Mouse (Mus musculus): ENCODE measurements at regions not wholly inside any gene's neighbourhood (a gene's known extent, or its start where the extent isn't known, plus 50 kb on each side); places are given as distances from the start of the nearest gene placed in this dataset.

DNA sequence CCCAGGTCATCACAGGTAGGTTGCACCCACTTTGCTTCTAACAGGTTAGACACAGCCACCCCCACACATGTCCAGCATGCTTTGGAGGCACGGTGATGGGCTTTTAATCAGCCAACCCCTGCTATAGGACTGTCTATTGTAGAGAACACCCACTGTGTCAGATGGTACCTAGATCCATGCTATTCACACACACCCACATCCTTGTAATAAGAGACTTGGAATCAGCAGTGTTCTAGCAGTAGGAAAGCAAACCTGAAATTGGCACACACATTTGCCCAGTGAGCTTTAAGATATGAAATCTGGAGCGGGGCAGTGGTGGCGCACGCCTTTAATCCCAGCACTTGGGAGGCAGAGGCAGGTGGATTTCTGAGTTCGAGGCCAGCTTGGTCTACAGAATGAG lies 113.9 kb upstream of the Rtl1 start:
- TF ChIP-seq CTCF (IDR thresholded peaks at IDR 0.05; ENCODE audit: extremely low read depth, insufficient read depth, low read length) = no peak
- TF ChIP-seq POLR2A (IDR thresholded peaks at IDR 0.05; ENCODE audit: extremely low read depth, insufficient read depth, low read length) = no peak
- Histone ChIP-seq H3K27ac (ENCODE audit: insufficient read depth, low read length) (no peak overlapping the region), H3K4me1 (ENCODE audit: control insufficient read depth, insufficient read depth, low read length) (peaks cover 5% of the 10 kb centered on the region), H3K4me3 (ENCODE audit: insufficient read depth, low read length) (no peak overlapping the region)

DNA sequence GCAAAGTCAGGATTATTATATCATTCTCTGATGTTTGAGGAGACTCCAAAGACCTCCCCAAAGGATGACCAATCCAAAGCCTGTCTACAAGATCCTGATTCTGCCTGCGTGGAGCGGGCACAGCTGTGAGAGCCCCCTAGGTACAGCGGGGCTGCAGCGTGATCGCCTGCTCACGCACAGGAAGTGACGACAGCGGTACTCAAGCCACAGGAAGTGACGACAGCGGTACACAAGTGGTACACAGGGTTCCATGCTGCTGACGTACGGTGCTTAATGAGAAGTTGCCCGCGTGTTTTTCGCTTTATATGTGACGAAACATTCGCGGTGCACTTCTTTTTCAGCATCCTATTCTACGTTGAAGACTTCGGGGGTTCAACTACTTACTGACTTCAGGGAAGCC lies 116.9 kb upstream of the Rtl1 start:
- TF ChIP-seq POLR2A (IDR thresholded peaks at IDR 0.05; ENCODE audit: extremely low read depth, insufficient read depth, low read length) (no peak), CTCF (IDR thresholded peaks at IDR 0.05; ENCODE audit: extremely low read depth, insufficient read depth, low read length) (no peak)
- no peak overlapping the region for H3K4me3 ChIP-seq (ENCODE audit: insufficient read depth, low read length)
- H3K4me1 ChIP-seq (ENCODE audit: control insufficient read depth, insufficient read depth, low read length) = peaks cover 3% of the 10 kb centered on the region
- no peak overlapping the region for H3K27ac ChIP-seq (ENCODE audit: insufficient read depth, low read length)

DNA sequence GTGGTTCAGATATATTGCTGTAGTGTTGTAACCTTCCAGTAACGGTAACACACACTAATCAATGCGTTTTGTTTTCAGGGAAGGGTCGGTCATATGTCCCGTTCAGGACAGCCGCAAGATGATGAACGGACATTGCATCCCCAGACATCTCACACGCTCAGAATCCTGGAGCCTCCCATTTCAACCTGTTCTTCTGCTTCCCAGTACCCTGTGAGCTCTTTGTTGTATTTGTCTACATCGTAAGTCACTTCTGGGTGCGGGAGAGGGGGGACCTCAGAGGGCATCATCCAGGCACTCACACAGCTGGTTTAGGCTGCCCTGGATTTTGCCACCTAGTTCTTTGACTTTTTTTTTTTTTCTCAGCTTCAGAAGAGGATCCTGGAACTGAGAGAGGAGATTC lies 117.9 kb upstream of the Rtl1 start:
- Histone ChIP-seq H3K4me3 (ENCODE audit: insufficient read depth, low read length) (no peak overlapping the region), H3K4me1 (ENCODE audit: control insufficient read depth, insufficient read depth, low read length) (peaks cover 2% of the 10 kb centered on the region; the same call in 1 of the 2 replicates), H3K27ac (ENCODE audit: insufficient read depth, low read length) (no peak overlapping the region)
- TF ChIP-seq CTCF (IDR thresholded peaks at IDR 0.05; ENCODE audit: extremely low read depth, insufficient read depth, low read length) (no peak), POLR2A (IDR thresholded peaks at IDR 0.05; ENCODE audit: extremely low read depth, insufficient read depth, low read length) (no peak)

DNA sequence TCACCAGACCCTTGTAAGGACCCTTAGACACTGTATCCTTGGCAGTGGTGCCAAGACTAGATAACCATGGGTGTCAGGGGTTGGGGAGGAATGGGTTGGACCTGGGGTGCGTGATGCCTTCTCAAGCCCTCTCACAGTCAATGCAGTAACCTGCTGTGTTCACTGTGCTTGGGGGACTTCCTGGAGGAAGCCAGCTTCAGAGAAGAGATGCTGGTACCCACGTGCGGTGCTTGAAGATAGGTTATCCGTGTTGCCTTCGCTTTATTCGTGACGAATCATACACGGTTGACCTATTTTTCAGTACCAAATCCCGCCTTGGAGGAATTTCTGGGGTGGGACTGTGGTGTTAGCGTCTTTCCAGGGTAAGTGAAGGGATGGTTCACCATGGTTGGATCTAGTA lies 138.1 kb upstream of the Rtl1 start:
- no peak overlapping the region for H3K4me3 ChIP-seq (ENCODE audit: insufficient read depth, low read length)
- no peak for TF ChIP-seq CTCF (IDR thresholded peaks at IDR 0.05; ENCODE audit: extremely low read depth, insufficient read depth, low read length)
- TF ChIP-seq POLR2A (IDR thresholded peaks at IDR 0.05; ENCODE audit: extremely low read depth, insufficient read depth, low read length) = no peak
- no peaks in the 10 kb centered on the region for H3K4me1 ChIP-seq (ENCODE audit: control insufficient read depth, insufficient read depth, low read length)
- no peak overlapping the region for H3K27ac ChIP-seq (ENCODE audit: insufficient read depth, low read length)

DNA sequence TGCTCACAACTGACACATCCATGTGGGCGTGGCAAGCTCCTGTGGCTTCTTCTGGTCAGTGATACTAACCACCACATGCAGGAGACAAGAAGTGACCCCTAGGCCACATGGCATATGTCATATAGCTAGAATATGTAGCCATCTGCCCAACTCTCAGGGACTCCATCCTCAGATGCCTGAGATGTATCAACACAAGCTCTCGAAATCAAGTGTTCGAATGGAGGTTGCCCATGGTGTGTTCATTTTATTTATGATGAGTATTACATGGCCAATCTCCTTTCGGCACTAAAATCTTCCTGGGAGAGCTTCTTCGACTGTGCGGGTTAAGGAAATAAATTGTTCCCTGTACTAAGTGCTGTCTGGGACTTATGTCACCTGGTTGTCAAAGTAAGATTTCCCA lies 138.8 kb upstream of the Rtl1 start:
- Histone ChIP-seq H3K27ac (ENCODE audit: insufficient read depth, low read length) (no peak overlapping the region), H3K4me1 (ENCODE audit: control insufficient read depth, insufficient read depth, low read length) (no peaks in the 10 kb centered on the region), H3K4me3 (ENCODE audit: insufficient read depth, low read length) (no peak overlapping the region)
- TF ChIP-seq CTCF (IDR thresholded peaks at IDR 0.05; ENCODE audit: extremely low read depth, insufficient read depth, low read length) = no peak
- no peak for TF ChIP-seq POLR2A (IDR thresholded peaks at IDR 0.05; ENCODE audit: extremely low read depth, insufficient read depth, low read length)

DNA sequence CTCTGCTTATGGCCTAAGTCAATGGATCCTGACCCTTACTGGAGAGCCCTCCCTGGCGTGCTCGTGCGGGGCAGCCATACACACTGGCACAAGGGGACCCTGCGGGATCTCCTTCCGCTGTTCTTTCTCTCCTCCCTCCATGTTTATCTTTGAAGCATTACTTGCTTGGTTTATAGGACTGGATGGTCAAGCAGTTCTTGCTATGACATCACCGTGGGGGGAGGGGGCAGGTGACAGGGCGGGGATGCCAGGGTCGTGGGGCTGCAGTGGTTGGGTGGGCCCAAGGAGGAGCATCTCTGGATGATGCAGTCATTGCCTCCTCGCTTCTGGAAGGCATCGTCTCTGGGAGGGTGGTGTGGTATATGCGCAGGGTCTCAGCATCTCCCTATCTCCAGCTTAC lies 142.4 kb upstream of the Rtl1 start:
- Histone ChIP-seq H3K4me1 (ENCODE audit: control insufficient read depth, insufficient read depth, low read length) (0 out of 2 replicates have a peak, but pooled peaks cover 1% of the 10 kb centered on the region), H3K27ac (ENCODE audit: insufficient read depth, low read length) (no peak overlapping the region), H3K4me3 (ENCODE audit: insufficient read depth, low read length) (no peak overlapping the region)
- no peak for TF ChIP-seq CTCF (IDR thresholded peaks at IDR 0.05; ENCODE audit: extremely low read depth, insufficient read depth, low read length)
- no peak for TF ChIP-seq POLR2A (IDR thresholded peaks at IDR 0.05; ENCODE audit: extremely low read depth, insufficient read depth, low read length)

DNA sequence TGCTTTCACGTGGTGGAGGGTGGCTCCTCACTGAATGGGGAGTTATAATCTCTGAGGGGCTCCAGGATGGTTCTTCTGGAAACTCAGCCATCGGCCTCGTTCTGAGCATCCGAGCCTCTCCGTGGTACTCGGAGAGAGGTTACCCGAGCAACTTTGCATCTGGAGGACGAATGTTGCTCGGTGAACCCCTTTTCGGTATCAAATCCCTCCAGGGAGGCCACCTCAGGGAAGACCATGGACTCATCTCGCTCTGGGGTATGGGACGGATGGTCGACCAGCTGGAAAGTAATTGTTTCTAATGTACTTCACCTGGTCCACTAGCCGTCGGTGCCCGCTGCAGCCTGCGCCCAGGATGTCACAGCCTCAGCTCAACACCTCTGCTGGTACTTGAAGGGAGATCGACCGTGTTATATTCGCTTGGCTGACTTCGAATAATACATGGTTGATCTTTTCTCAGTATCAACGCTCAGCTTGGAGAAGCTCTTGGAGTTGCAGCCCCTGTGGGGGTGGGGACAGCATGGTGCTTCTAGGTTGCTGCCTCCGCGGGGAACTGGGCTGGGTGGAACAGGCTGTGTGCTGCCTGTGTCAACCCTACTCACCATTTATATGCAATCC lies 143.0 kb upstream of the Rtl1 start:
- Histone ChIP-seq H3K27ac (ENCODE audit: insufficient read depth, low read length) (no peak overlapping the region), H3K4me3 (ENCODE audit: insufficient read depth, low read length) (no peak overlapping the region), H3K4me1 (ENCODE audit: control insufficient read depth, insufficient read depth, low read length) (peaks cover 4% of the 10 kb centered on the region)
- TF ChIP-seq CTCF (IDR thresholded peaks at IDR 0.05; ENCODE audit: extremely low read depth, insufficient read depth, low read length) = no peak
- TF ChIP-seq POLR2A (IDR thresholded peaks at IDR 0.05; ENCODE audit: extremely low read depth, insufficient read depth, low read length) = no peak

DNA sequence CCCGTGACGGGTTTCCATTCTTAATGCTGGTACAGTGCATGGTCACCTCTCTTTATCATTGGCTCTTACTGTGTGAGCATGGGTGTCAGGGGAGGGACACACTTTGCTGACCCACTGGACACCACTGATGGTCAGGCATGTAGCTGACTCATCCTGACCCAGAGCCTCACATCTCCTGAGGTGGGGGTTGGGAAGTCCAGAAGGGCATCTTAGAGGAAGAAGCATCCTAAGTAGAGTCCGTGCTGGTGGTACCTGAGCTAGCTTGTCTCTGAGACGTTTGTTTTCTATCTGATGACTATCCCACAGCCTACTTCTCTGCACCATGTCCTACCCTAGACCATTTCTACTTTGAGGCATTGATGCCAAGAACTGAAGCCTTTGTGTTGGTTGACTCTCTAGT lies 144.1 kb upstream of the Rtl1 start:
- H3K4me3 ChIP-seq (ENCODE audit: insufficient read depth, low read length) = no peak overlapping the region
- H3K27ac ChIP-seq (ENCODE audit: insufficient read depth, low read length) = no peak overlapping the region
- TF ChIP-seq POLR2A (IDR thresholded peaks at IDR 0.05; ENCODE audit: extremely low read depth, insufficient read depth, low read length) (no peak), CTCF (IDR thresholded peaks at IDR 0.05; ENCODE audit: extremely low read depth, insufficient read depth, low read length) (no peak)
- peaks cover 4% of the 10 kb centered on the region for H3K4me1 ChIP-seq (ENCODE audit: control insufficient read depth, insufficient read depth, low read length)

DNA sequence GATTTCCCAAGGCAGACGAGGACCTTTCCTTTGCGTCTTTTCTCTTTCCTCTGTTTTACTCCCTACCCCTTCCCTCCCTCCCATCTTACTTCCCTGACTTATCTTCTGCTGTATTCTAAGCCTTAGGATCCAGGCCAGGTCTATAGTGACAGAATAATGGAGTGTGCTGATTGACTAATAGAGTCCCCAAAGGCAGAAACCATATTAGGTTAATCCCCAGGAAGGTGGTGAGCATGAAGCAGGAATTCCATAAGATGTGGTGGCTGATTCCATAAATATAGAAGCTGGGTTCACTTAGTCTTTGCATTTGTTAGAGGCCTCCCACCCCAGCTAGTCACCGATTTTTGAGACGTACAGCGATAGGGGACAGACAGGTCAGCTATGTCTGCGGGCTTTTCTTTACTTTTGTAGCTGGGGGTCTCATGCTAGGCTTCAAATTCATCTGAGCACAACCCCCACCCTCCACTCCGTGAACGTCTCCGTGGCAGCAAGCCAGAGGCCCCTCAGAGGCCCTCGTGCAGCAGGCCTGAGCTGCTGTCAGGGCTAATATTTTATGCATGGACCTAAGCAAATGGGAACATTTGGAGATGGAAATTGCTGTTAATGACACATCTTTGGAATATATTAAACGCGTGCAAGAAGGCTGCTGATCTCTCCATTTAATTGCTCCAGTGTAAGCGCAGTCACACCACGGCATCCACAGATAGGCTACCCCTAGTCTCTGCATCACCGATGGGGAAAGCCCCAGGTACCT lies 145.8 kb upstream of the Rtl1 start:
- Histone ChIP-seq H3K4me3 (ENCODE audit: insufficient read depth, low read length) (no peak overlapping the region), H3K4me1 (ENCODE audit: control insufficient read depth, insufficient read depth, low read length) (peaks cover 4% of the 10 kb centered on the region), H3K27ac (ENCODE audit: insufficient read depth, low read length) (no peak overlapping the region)
- TF ChIP-seq CTCF (IDR thresholded peaks at IDR 0.05; ENCODE audit: extremely low read depth, insufficient read depth, low read length) = no peak
- no peak for TF ChIP-seq POLR2A (IDR thresholded peaks at IDR 0.05; ENCODE audit: extremely low read depth, insufficient read depth, low read length)

DNA sequence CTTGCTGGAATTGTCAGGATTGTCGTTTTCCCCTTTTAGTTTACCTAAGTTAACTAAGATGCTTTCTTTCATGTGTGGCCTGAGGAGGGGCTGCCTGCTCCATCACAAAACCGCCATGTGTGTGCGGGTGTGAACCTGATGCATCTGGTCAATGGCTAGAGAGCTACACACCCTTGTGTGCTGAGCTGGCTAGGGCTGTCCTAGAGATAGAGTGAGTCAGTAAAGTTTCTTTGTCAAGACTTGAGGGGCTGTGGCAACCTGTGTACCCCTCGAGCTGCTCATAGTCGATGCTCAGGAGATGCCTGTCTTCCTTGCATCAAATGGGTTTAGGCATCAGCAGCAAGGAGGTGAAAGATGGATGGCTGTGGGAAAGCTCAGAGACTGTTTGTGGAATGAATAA lies 147.1 kb upstream of the Rtl1 start:
- Histone ChIP-seq H3K27ac (ENCODE audit: insufficient read depth, low read length) (no peak overlapping the region), H3K4me1 (ENCODE audit: control insufficient read depth, insufficient read depth, low read length) (peaks cover 4% of the 10 kb centered on the region), H3K4me3 (ENCODE audit: insufficient read depth, low read length) (no peak overlapping the region)
- TF ChIP-seq CTCF (IDR thresholded peaks at IDR 0.05; ENCODE audit: extremely low read depth, insufficient read depth, low read length) (no peak), POLR2A (IDR thresholded peaks at IDR 0.05; ENCODE audit: extremely low read depth, insufficient read depth, low read length) (no peak)

Data from cortical plate, adult 2 months (tissue).